Mouse (Mus musculus): Measurements from ENCODE around the gene Gm5891.
"Not testable (repeated sequence)": the region's sequence is repeated elsewhere in the genome, so short reads cannot be mapped to it uniquely, and the experiment has no call there.

Gene Gm5891

GRCm38 (mm10) chr7:21921191-21921590 is at the start of gene Gm5891:
Gene Gm5891 (minus strand): TSS chr7:21921291.
- not testable (repeated sequence) for DNase-seq (ENCODE audit: low spot score)

All from layer of hippocampus, adult 11-12 months (tissue).